Mouse (Mus musculus) heart, postnatal 36 days (tissue): ENCODE measurements at regions not wholly inside any gene's neighbourhood (a gene's known extent, or its start where the extent isn't known, plus 50 kb on each side); places are given as distances from the start of the nearest gene placed in this dataset.
"Not testable (repeated sequence)": the region's sequence is repeated elsewhere in the genome, so short reads cannot be mapped to it uniquely, and the experiment has no call there.

ENCODE experiments used
- DNase-seq, 2 experiments: peaks; one replicate each; pipeline ENCODE4 v3.0.0; 2021 to 2022
- intact Hi-C: fragments of 180-260 bp; cut with DNase I; formaldehyde crosslinking; loops from one replicate; pipeline ENCODE4 v1.15.1; 2025

DNA sequence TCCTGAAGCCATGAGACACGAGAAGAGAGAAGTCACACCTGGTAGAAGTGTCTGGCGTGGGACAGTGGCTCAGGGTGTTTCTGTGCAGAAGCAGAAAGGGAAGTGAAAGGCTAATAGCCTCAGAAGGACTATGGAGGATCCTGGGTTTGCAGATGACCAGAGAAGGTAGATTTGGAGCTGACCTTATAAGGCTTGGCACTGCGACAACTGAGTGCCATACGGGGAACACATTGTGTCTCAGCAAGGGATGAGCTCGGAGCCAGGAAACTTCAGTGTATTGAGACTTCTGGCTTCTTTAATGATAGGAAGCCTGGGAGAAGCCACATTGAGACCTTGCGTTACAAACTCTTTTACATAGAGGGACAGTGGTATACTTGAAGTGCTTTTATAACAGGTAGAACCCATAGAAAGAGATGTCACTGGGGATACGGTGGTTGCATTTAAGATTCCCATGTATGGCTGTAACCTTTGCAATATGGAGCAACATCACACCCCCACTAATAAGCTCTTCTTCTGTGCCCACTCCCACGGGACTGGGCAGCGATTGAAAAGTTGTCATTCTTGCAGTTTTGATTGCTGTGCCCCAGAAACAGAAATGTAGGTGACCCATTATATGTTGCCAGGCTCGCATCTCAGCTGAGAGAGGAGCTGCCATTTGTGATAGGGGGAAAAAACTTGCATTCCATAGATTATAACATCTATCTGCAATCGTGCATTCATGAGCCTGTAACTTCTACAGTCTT is 61.8 kb upstream of the Dync1i1 start:
- intact Hi-C loops = no loop called here
- DNase-seq = no peak

DNA sequence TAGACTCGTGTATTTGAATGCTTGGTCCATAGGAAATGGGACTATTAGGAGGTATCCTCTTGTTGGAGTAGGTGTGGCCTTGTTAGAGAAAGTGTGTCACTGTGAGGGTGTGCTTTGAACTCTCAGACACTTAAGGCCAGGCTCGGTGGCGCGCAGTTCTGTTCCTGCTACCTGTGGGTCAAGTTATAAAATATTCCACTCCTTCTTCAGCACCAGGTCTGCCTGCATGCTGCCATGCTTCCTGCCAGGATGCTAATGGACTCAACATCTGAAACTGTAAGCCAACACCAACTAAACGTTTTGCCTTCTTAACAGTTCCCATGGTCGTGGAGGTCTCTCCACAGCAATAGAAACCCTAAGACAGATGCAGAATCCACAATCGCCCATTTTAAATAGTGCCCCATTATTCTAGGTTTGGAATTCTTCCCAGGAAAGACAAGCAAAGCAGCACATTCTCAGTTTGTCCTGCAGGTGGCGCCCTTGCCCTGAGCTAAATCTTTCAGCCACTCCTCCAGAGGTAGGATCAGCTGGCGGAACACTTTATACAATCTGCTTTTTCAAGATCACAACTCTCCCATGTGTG is 80.2 kb upstream of the Dync1i1 start:
- DNase-seq = peak; percentile 60 to 75
- intact Hi-C loops = loop anchor here (1.0 to 10.0 kb wide), 2 partner anchors 157 to 1270 kb away; no protein-coding TSS in a partner anchor

DNA sequence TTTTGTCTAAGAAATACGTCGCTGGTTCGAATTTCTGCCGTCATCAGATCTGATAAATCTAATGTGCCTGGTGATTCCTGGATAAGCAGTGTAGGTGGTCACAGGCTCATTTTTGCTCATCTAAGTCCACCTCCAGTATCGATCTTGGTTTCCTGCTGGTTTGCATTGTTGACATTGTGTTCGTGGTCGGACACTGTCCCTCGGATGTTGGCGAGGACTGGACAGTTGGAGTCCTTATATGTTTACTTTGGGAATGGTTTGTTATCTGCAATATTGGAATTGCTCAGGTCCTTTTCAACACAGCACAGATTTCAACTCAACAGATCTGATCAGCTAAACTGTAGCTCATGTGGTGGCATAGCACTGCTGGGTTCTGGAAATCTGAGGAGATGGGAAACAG is 91.2 kb upstream of the Dync1i1 start:
- DNase-seq = no peak
- intact Hi-C loops = no loop called here

DNA sequence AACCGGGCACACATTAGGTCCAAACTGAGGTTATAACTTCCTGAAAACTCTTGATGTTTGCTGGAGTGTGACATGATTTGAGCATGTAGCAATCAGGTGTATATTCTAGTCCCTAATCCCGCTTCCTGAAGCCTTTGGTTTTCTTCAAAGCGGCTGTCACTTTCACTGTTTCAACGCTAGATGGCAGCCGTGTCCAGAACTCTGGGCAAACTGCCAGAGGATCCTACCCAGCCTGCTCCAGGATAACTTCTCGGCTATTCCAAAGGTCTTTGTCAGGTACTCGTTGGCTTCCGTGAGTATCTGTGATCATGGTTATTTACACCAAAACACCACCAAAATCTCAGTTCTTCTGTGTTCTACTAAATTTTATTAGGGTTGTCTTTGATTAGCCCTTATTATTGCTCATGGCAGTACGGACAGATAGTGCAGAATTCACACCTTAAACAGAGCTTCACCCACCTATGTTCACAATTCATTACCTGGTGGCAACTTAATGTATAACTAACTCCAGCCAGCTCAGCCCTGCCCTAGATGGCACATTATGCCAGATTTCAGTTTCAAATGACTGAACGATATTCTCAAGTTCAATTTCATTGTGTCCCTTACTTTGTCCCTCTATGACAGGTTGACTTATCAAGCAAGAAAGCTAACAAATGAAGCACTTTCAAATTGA is 92.3 kb upstream of the Dync1i1 start:
- intact Hi-C loops = no loop called here
- peak; percentile 59 to 63 for DNase-seq

GRCm38 (mm10) chr6:5624085-5624484 is 101.4 kb upstream of the Dync1i1 start:
- no peak for DNase-seq
- intact Hi-C loops = no loop called here

GRCm38 (mm10) chr6:5621582-5621981 is 103.9 kb upstream of the Dync1i1 start:
- intact Hi-C loops = no loop called here
- no peak for DNase-seq

DNA sequence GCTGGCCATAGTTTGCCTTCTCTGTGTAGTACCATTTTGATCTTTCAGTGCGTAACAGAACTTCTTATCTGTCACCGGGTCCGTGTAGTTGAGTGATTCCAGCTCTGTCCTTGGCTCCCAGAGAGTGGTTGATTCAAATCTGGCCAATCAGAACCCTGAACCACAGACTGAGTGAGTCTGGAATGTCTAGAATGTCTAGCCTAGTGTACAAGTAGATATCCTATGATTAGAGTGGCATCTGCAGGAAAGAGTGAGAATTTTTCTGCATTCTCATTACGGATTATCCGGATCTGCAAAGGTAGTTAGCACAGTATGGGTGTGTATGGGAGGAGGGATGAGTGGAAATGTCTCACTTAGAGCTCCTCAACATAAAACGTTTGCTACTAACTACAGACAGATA is 97.9 kb upstream of the Pdk4 start:
- DNase-seq = no peak
- intact Hi-C loops = no loop called here

DNA sequence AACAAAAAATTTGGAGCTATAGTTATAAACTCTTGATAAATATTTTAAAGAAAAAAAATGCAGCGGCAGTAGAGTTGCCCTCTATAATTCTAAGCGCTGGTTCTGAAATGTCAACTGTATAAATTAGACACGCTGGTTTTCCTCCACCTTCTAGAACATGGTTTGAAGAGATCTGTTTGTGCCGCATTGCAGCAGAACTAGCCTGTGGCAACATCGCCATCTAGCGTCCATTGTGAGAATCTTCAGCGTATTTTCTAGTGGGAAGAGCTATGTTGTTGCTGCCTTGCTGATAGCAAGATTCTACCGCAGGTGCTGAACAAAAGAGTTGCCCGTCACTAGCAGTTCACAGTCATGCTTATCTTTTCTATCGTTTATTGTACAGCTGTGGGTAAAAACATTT is 93.5 kb upstream of the Pdk4 start:
- intact Hi-C loops = loop anchor here (1.0 to 2.0 kb wide), 2 partner anchors 79 to 178 kb away; no protein-coding TSS in a partner anchor
- DNase-seq = peak; percentile 67 to 68

- intact Hi-C loops = no loop called here
These were observed 86.9 kb upstream of the Pdk4 start for GRCm38 (mm10) chr6:5582923-5583525.

GRCm38 (mm10) chr6:5576891-5577290 is 80.8 kb upstream of the Pdk4 start:
- not testable (repeated sequence) for DNase-seq

More at GRCm38 (mm10) chr6:5582923-5583525, 86.9 kb upstream of the Pdk4 start:
- no peak for DNase-seq

DNA sequence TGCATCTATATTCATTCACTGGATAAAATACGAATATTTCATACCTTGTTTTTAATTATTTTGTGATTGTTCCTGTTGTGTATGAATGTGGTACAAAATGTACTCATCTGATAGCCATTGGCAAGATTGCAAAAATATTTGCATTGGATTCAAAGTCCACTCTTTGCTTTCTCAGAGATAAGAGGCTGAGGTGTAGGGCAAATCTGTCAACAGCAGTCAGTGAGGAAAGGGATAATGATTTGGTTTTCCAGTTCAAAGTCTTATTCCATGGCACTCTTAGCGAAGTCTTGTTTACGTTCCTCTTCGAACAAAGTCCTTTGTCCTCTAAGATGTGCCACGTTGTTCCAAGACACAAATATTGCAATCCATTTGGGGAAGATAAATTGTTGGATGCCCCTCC is 70.5 kb upstream of the Pdk4 start:
- no peak for DNase-seq
- intact Hi-C loops = no loop called here

More at GRCm38 (mm10) chr6:5576891-5577290, 80.8 kb upstream of the Pdk4 start:
- intact Hi-C loops = not testable (repeated sequence)

DNA sequence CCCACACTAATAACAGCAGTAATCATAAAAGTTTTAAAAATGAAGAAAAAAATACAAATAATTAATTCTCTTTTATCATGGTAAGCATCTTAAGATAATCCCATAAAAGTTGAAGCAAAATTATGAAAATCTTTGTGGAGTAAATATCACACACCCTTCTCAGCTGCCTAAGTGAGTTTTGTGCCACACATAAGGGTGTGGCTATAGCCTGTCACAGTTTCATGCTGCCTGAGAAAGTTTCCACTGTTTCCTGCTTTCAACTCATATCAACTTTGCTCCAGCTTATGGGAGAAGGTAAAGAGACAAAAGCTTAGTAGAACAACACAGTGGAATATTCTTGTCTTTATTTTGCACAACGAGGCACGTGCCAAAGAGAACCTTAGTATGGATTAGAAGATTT is 68.9 kb upstream of the Pdk4 start:
- no peak for DNase-seq
- intact Hi-C loops = no loop called here

- intact Hi-C loops = no loop called here
These were observed 57.7 kb upstream of the Pdk4 start for GRCm38 (mm10) chr6:5553703-5554394.

DNA sequence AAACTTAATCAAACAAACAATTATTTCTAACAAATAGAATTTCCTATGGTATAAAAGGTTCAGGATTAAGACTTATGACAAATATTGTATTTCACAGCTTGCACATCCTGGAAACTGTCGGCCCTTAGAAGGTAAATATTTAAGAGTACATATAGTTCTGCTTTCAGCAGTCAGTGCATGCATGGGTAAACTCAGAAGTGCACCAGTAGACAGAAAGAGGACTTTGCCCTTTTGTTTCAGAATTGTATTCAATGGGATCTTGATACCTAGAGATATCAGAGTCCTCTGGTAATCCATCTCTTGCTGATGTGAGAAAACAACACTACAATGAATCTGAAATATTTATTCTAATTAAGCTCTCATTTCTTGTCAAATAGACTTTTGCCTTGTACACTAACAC is 54.0 kb upstream of the Pdk4 start:
- intact Hi-C loops = no loop called here
- DNase-seq = no peak

More at GRCm38 (mm10) chr6:5553703-5554394, 57.7 kb upstream of the Pdk4 start:
- no peak for DNase-seq
